Mouse (Mus musculus): ENCODE results near the gene Rps27a. TPM values are rescaled to one million over a fixed set of nuclear protein-coding genes. Genes with fewer than 3 reads are reported as not detected.

Gene Rps27a
- polyA plus RNA-seq (2012; rRNA removed), result 89.4 and 94.7 TPM in 2 replicates

DNA sequence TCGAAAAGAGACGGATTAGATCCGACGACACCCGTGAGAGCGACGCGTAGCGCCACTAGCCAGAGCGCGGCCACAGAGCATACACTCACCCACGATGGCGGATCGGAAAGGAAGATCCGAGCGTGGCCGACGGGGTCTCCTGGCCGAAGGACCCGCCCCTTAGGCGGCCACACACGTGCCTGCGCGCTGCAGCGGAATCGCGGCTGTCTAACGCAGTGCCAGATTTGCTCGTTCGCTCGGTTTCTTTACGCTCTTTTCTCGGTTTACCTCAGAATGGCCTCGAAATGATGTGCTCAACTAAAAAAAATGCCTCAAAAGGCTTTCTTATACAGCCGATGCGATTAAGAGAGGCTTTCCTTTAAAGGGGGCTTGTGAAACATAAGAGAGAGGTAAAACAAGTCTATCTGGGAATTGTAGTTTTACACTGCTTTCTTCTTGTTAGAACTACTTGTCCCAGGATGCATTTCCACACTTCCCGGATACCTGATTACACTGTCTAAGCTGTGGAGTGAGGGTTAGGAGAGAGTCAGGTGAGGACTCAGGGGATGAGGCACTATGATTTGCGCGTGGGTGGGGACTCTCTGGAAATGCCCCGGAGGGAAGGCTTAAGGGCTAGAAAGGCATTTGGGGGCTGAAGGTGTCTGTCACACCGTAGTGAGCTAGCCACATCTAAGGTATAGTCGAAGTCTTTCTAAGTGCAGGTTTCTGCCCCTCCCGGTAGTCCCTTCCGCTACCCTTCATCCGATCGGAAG lies at the start of gene Rps27a, which contains the start of gene Clhc1:
Gene Rps27a, minus strand, starts transcription at position 358 of the 752 bp plus-strand sequence.
Gene Clhc1, plus strand, starts transcription at position 199 of the 752 bp plus-strand sequence.
- peak within 1 kb of the TSS; percentile 83 for H3K4me3 ChIP-seq (ENCODE audit: extremely low read depth, insufficient read depth, insufficient read length)
- under 1% methylated on average over 46 of the region's 46 CpGs for WGBS
- H3K36me3 ChIP-seq (ENCODE audit: control insufficient read depth, insufficient read depth, low read length), result peaks cover 14% of the 10 kb centered on the region
- peaks cover 2% of the 10 kb centered on the region; the same call in 1 of the 2 replicates for H3K4me1 ChIP-seq (ENCODE audit: control insufficient read depth, insufficient read depth, insufficient read length)
- DNase-seq (ENCODE audit: low read depth in 1 of 2, low spot score in 2 of 2), result peak; percentile 88 to 92
- no peak for TF ChIP-seq CTCF (IDR thresholded peaks at IDR 0.05; ENCODE audit: extremely low read depth, insufficient read depth, insufficient read length, insufficient replicate concordance)
- TF ChIP-seq POLR2A (IDR thresholded peaks at IDR 0.05; ENCODE audit: low read depth, low read length), result peak; percentile 90
- H3K27ac ChIP-seq (ENCODE audit: insufficient read depth, low read length), result peak within 1 kb of the TSS; percentile 92
- no peaks in the 10 kb centered on the region for H3K27me3 ChIP-seq (ENCODE audit: control insufficient read depth, insufficient read depth, low read length)

DNA sequence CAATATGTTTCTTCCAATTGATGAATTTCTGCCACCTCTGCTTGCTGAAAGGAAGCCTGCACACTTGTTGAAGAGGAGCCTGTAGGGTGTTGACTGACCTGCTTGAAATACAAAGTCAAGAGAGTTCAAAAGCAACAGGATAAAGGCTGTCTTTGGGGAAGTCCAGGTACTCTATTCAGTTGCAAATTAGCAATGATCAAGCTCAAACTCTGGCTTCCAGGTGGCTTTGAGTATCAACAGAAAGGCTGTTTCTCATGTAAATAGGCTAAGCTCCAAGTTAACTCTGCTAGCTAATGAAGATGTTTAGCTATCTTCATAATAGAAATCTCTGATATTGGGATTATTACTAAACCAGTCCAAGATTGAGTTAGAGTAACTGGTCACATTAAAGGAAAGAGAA lies 49.2 kb upstream of the Rps27a start:
- Histone ChIP-seq H3K4me3 (ENCODE audit: extremely low read depth, insufficient read depth, insufficient read length) (no peak overlapping the region), H3K27ac (ENCODE audit: insufficient read depth, low read length) (no peak overlapping the region), H3K27me3 (ENCODE audit: control insufficient read depth, insufficient read depth, low read length) (no peaks in the 10 kb centered on the region), H3K4me1 (ENCODE audit: control insufficient read depth, insufficient read depth, insufficient read length) (no peaks in the 10 kb centered on the region), H3K36me3 (ENCODE audit: control insufficient read depth, insufficient read depth, low read length) (no peaks in the 10 kb centered on the region)
- no peak for DNase-seq (ENCODE audit: low read depth in 1 of 2, low spot score in 2 of 2)
- TF ChIP-seq CTCF (IDR thresholded peaks at IDR 0.05; ENCODE audit: extremely low read depth, insufficient read depth, insufficient read length, insufficient replicate concordance), result no peak
- TF ChIP-seq POLR2A (IDR thresholded peaks at IDR 0.05; ENCODE audit: low read depth, low read length), result no peak

DNA sequence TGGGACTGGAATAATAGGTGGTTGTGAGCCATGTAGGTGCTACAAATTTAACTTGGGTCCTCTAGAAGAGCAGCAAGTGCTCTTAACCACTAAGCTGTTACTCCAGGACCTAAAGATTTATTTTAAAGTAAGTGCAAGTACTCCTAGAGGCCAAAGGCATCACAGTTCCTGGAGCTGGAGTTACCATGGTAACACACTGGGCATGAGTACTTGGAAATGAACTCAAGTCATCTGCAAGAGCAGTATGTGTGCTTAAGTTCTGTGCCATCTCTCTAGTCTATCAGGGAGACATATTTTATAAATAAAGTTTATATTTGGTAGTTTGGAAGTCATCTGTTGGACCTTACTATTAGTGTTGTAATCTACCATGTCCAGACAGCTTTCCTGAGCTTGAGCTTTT lies 47.3 kb upstream of the Rps27a start:
- TF ChIP-seq POLR2A (IDR thresholded peaks at IDR 0.05; ENCODE audit: low read depth, low read length) (no peak), CTCF (IDR thresholded peaks at IDR 0.05; ENCODE audit: extremely low read depth, insufficient read depth, insufficient read length, insufficient replicate concordance) (no peak)
- Histone ChIP-seq H3K4me1 (ENCODE audit: control insufficient read depth, insufficient read depth, insufficient read length) (no peaks in the 10 kb centered on the region), H3K27ac (ENCODE audit: insufficient read depth, low read length) (no peak overlapping the region), H3K27me3 (ENCODE audit: control insufficient read depth, insufficient read depth, low read length) (no peaks in the 10 kb centered on the region), H3K36me3 (ENCODE audit: control insufficient read depth, insufficient read depth, low read length) (no peaks in the 10 kb centered on the region), H3K4me3 (ENCODE audit: extremely low read depth, insufficient read depth, insufficient read length) (no peak overlapping the region)
- no peak for DNase-seq (ENCODE audit: low read depth in 1 of 2, low spot score in 2 of 2)

DNA sequence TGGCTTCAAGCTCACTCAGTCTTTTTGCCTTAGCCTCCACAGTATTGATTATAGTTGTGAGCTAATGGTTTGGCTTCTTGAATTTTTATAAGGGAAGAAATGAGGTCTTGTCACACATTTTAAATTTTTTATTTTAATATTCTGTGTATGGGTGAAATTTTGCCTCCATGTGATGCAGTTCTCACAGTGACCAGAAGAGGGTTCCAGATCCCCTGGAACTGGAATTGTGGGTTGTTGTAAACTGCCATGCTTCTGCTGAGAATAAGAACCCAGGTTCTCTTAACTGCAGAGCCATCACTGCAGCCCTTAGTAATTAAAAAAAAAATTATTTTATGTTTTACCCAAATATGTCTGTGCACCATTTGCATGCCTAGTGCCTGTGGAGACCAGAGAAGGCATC lies 31.7 kb upstream of the Rps27a start:
- Histone ChIP-seq H3K4me1 (ENCODE audit: control insufficient read depth, insufficient read depth, insufficient read length) (no peaks in the 10 kb centered on the region), H3K27ac (ENCODE audit: insufficient read depth, low read length) (no peak overlapping the region), H3K4me3 (ENCODE audit: extremely low read depth, insufficient read depth, insufficient read length) (no peak overlapping the region), H3K36me3 (ENCODE audit: control insufficient read depth, insufficient read depth, low read length) (no peaks in the 10 kb centered on the region), H3K27me3 (ENCODE audit: control insufficient read depth, insufficient read depth, low read length) (no peaks in the 10 kb centered on the region)
- TF ChIP-seq POLR2A (IDR thresholded peaks at IDR 0.05; ENCODE audit: low read depth, low read length) (no peak), CTCF (IDR thresholded peaks at IDR 0.05; ENCODE audit: extremely low read depth, insufficient read depth, insufficient read length, insufficient replicate concordance) (no peak)
- DNase-seq (ENCODE audit: low read depth in 1 of 2, low spot score in 2 of 2), result peak in 1 of 2 experiments; percentile 3

DNA sequence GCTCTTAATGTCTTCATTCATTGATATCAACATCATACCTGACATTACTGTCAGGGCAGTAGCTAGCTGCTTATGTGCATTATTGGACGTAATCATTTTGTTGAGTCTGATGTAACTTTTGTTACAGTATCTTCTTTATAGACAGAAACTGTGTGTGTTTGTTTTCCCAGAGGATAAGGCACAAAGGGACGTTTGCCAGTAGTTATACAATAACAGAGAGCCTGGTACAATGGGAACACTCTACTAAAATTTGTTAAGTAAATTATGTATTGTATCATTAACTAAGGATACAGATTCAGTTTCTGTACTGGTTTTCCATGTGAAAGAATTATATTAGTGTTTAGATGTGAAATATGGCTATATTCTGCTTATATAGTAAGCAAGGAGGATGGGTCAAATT lies 24.7 kb upstream of the Rps27a start:
- Histone ChIP-seq H3K4me3 (ENCODE audit: extremely low read depth, insufficient read depth, insufficient read length) (no peak overlapping the region), H3K4me1 (ENCODE audit: control insufficient read depth, insufficient read depth, insufficient read length) (no peaks in the 10 kb centered on the region), H3K36me3 (ENCODE audit: control insufficient read depth, insufficient read depth, low read length) (no peaks in the 10 kb centered on the region), H3K27me3 (ENCODE audit: control insufficient read depth, insufficient read depth, low read length) (no peaks in the 10 kb centered on the region), H3K27ac (ENCODE audit: insufficient read depth, low read length) (no peak overlapping the region)
- TF ChIP-seq CTCF (IDR thresholded peaks at IDR 0.05; ENCODE audit: extremely low read depth, insufficient read depth, insufficient read length, insufficient replicate concordance) (no peak), POLR2A (IDR thresholded peaks at IDR 0.05; ENCODE audit: low read depth, low read length) (no peak)
- no peak for DNase-seq (ENCODE audit: low read depth in 1 of 2, low spot score in 2 of 2)
- WGBS, result 89% methylated on average over 2 of the region's 2 CpGs

DNA sequence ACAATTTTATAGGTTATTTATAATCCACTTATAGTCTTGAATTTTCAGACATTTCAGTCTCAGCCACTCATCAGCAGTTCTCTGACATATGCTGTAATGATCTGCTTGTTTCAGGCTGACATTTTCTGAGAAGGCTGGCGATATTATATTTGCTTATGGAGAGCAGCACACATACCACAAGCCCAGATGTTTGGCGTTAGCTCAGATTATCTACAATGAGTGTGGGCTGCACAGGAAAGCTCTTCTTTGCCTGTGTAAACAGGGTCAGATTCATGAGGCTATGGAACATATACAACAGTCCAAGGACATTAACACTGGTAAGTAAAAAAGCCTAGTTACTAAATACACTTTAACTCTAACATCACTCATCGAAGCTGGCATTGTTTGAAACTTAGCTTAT lies 23.6 kb upstream of the Rps27a start:
- no peak for DNase-seq (ENCODE audit: low read depth in 1 of 2, low spot score in 2 of 2)

DNA sequence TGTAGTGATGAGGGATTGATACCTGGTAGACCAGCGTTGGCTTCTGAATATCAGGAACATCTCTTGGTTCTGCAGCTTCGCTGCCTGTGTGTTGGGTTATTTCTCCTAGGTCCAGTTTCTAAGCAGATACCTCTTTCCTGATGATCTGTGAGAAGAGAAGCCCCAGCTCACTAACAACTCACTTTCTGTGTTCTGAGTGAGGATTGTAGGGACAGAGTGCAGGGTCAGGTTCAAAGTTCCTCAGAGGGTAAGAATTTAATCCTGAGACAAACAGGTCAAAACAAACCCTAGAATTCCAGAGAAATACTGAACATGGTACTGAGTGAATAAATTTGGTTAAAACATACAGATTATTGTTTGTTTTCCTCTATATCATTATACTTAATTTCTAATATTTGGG lies 15.5 kb upstream of the Rps27a start:
- H3K36me3 ChIP-seq (ENCODE audit: control insufficient read depth, insufficient read depth, low read length), result no peaks in the 10 kb centered on the region
- H3K4me3 ChIP-seq (ENCODE audit: extremely low read depth, insufficient read depth, insufficient read length), result no peak overlapping the region
- 90% methylated on average over 2 of the region's 2 CpGs for WGBS
- no peak for TF ChIP-seq POLR2A (IDR thresholded peaks at IDR 0.05; ENCODE audit: low read depth, low read length)
- DNase-seq (ENCODE audit: low read depth in 1 of 2, low spot score in 2 of 2), result no peak
- H3K27ac ChIP-seq (ENCODE audit: insufficient read depth, low read length), result no peak overlapping the region
- no peaks in the 10 kb centered on the region for H3K4me1 ChIP-seq (ENCODE audit: control insufficient read depth, insufficient read depth, insufficient read length)
- H3K27me3 ChIP-seq (ENCODE audit: control insufficient read depth, insufficient read depth, low read length), result no peaks in the 10 kb centered on the region

More for the DNA sequence above, 23.6 kb upstream of the Rps27a start:
- H3K36me3 ChIP-seq (ENCODE audit: control insufficient read depth, insufficient read depth, low read length), result no peaks in the 10 kb centered on the region
- whole genome bisulfite sequencing, result 72% methylated on average over 3 of the region's 3 CpGs
- no peak for TF ChIP-seq CTCF (IDR thresholded peaks at IDR 0.05; ENCODE audit: extremely low read depth, insufficient read depth, insufficient read length, insufficient replicate concordance)
- TF ChIP-seq POLR2A (IDR thresholded peaks at IDR 0.05; ENCODE audit: low read depth, low read length), result no peak
- no peak overlapping the region for H3K27ac ChIP-seq (ENCODE audit: insufficient read depth, low read length)
- no peak overlapping the region for H3K4me3 ChIP-seq (ENCODE audit: extremely low read depth, insufficient read depth, insufficient read length)
- no peaks in the 10 kb centered on the region for H3K27me3 ChIP-seq (ENCODE audit: control insufficient read depth, insufficient read depth, low read length)
- H3K4me1 ChIP-seq (ENCODE audit: control insufficient read depth, insufficient read depth, insufficient read length), result no peaks in the 10 kb centered on the region

Data from spleen, adult 2 months (tissue).